Mouse (Mus musculus) bone marrow macrophage, adult 2 months (primary cell): ENCODE results near the gene Cpa1.

Experiments
- CTCF ChIP-seq: IDR thresholded peaks from 2 replicates; pipeline ENCODE4 v1.5.1; 2012; ENCODE audit warnings: low read depth, mild to moderate bottlenecking, low read length, moderate library complexity
- POLR2A ChIP-seq: IDR thresholded peaks from 2 replicates; pipeline ENCODE4 v1.6.1; 2012; ENCODE audit warnings: mild to moderate bottlenecking, low read depth, low read length, borderline replicate concordance

DNA sequence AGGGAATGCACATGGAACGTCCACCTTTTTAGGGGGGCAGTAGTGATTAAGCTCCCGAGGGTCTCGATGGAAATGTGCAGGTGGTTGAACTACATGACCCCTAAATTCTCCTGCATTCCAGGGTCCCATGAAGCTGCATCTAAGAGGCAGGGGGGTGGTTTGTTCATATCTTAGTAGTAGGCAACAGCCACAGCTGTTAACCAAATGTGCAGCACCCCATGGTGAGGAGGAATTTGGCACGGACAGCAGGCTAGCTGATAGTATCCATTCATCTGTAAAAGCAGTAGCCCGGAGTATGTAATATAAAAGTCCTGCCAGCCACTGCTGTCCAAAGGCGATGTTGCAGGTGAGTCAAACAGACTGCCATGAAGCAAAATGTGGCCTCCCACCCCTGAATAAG, 6.4 kb downstream of the Cpa1 start:
- TF ChIP-seq POLR2A: no peak
- TF ChIP-seq CTCF: no peak
